Mouse (Mus musculus): ENCODE results near the gene Nudt6. TPM values are rescaled to one million over a fixed set of nuclear protein-coding genes. Genes with fewer than 3 reads are reported as not detected.

The Nudt6 gene
- polyA plus RNA-seq, 1 experiment from 2014 or later = 6.3 TPM

GRCm38 (mm10) chr3:37420641-37421040, 630 bp upstream of the Nudt6 start:
- no peaks in the 10 kb centered on the region for H3K36me3 ChIP-seq (ENCODE audit: control insufficient read depth, insufficient read depth, low read length)
- H3K9me3 ChIP-seq (replicated peaks; ENCODE audit: control insufficient read depth, low read length) = no peaks in the 10 kb centered on the region
- no peaks in the 10 kb centered on the region for H3K27me3 ChIP-seq (replicated peaks; ENCODE audit: control insufficient read depth, insufficient read depth, low read length)
- peak overlapping the region; percentile 75 for H3K9ac ChIP-seq (ENCODE audit: low read length)
- peak overlapping the region; percentile 87 for H3K4me3 ChIP-seq (ENCODE audit: low read depth, low read length)
- H3K4me1 ChIP-seq (ENCODE audit: control insufficient read depth, insufficient read depth, low read length) = no peaks in the 10 kb centered on the region; the same call in 1 of the 2 replicates
- no peak for ATAC-seq
- peak overlapping the region; percentile 86 for H3K4me2 ChIP-seq (ENCODE audit: low read length)
- DNase-seq (ENCODE audit: low spot score) = peak; percentile 34
- WGBS = under 1% methylated on average over 24 of the region's 24 CpGs
- peak overlapping the region; percentile 55 for H3K27ac ChIP-seq (ENCODE audit: low read depth, low read length)

DNA sequence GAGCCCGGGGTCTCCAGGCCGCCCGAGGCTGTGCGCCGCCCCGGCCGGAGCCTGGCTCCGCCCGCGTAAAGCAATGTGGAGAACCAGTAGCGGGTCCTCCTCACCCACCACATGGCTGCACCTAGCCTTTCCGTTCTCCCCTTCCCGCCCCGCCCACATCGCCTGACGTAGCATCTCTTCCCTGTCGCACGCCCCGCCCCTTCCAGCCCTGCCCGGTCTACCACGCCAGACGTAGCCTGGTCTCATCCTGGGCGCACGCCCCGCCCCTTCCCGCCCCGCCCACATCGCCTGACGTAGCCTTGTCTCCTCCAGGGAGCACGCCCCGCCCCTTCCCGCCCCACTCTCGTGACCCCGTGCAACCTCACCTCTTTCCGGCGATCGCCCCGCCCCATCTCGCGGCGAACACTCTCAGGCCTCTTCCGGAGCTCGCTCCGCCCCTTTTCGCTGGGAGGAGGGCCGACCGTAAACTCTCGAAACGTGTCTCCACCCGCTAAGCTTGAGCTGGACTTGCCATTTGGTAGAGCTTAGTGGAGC, 486 bp downstream of the Nudt6 start, which contains the start of gene Spata5:
Gene Spata5, plus strand, starts transcription at position 439 of the 534 bp plus-strand sequence.
- Histone ChIP-seq H3K4me2 (ENCODE audit: low read length) (peak within 1 kb of the TSS; percentile 86), H3K4me3 (ENCODE audit: low read depth, low read length) (peak within 1 kb of the TSS; percentile 87), H3K9ac (ENCODE audit: low read length) (peak within 1 kb of the TSS; percentile 80), H3K36me3 (ENCODE audit: control insufficient read depth, insufficient read depth, low read length) (no peaks in the 10 kb centered on the region), H3K4me1 (ENCODE audit: control insufficient read depth, insufficient read depth, low read length) (no peaks in the 10 kb centered on the region; the same call in 1 of the 2 replicates), H3K9me3 (replicated peaks; ENCODE audit: control insufficient read depth, low read length) (no peaks in the 10 kb centered on the region), H3K27ac (ENCODE audit: low read depth, low read length) (peak within 1 kb of the TSS; percentile 80), H3K27me3 (replicated peaks; ENCODE audit: control insufficient read depth, insufficient read depth, low read length) (no peaks in the 10 kb centered on the region)
- DNase-seq (ENCODE audit: low spot score) (peak; percentile 99), ATAC-seq (peak; percentile 95)
- 1% methylated on average over 42 of the region's 50 CpGs for WGBS

DNA sequence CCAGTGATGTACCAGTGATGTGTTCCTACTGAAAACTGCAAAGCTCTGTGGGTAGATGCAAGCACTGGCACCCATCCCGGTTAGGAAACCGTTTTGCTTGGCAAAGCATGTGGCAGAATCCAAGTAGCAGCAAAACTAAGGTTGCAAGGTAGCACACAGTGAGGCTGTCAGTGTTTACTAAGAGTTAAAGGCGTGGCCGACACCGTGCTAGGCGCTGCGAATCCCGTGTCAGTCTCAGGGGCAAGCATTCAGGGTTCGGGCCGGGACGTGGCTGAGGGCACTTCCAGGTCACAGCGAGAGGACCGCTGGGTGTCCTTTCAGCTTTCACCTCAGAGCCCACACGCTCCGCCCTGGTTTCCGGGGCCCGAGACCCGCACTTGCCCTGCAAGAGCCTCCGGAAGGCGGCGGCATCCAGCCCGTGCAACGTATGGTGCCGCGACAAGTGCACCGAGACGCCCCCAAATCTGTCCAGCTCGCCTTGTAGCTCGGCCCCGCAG, 1.0 kb downstream of the Nudt6 start:
- H3K4me2 ChIP-seq (ENCODE audit: low read length) = peak overlapping the region; percentile 79
- no peaks in the 10 kb centered on the region for H3K36me3 ChIP-seq (ENCODE audit: control insufficient read depth, insufficient read depth, low read length)
- H3K9ac ChIP-seq (ENCODE audit: low read length) = peak overlapping the region; percentile 80
- peak overlapping the region; percentile 80 for H3K27ac ChIP-seq (ENCODE audit: low read depth, low read length)
- no peaks in the 10 kb centered on the region; the same call in 1 of the 2 replicates for H3K4me1 ChIP-seq (ENCODE audit: control insufficient read depth, insufficient read depth, low read length)
- DNase-seq (ENCODE audit: low spot score) = peak; percentile 60
- peak overlapping the region; percentile 87 for H3K4me3 ChIP-seq (ENCODE audit: low read depth, low read length)
- WGBS = 2% methylated on average over 30 of the region's 30 CpGs
- H3K9me3 ChIP-seq (replicated peaks; ENCODE audit: control insufficient read depth, low read length) = no peaks in the 10 kb centered on the region
- no peaks in the 10 kb centered on the region for H3K27me3 ChIP-seq (replicated peaks; ENCODE audit: control insufficient read depth, insufficient read depth, low read length)
- ATAC-seq = no peak

DNA sequence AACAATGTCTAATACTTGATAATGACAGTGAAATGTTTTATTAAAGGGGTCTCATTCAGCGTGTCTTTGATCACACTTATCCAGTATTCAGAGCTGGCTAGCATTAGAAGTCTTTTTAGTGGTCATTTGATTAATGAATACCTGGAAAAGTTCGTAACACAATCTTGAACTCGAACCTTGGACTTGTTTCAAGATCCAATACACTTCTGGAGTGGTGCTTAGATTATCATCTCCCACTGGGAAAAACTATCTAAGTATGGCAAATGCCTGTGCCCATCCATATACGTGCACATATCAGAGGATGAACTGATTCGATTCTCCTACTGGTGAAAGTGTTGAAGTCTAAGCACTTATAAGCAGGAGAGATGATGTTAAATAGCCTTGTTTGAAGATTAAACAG, 1.7 kb downstream of the Nudt6 start:
- peak overlapping the region; percentile 79 for H3K4me2 ChIP-seq (ENCODE audit: low read length)
- WGBS = 75% methylated on average over 5 of the region's 5 CpGs
- no peaks in the 10 kb centered on the region for H3K27me3 ChIP-seq (replicated peaks; ENCODE audit: control insufficient read depth, insufficient read depth, low read length)
- ATAC-seq = no peak
- H3K4me1 ChIP-seq (ENCODE audit: control insufficient read depth, insufficient read depth, low read length) = no peaks in the 10 kb centered on the region; the same call in 1 of the 2 replicates
- no peaks in the 10 kb centered on the region for H3K36me3 ChIP-seq (ENCODE audit: control insufficient read depth, insufficient read depth, low read length)
- peak overlapping the region; percentile 80 for H3K9ac ChIP-seq (ENCODE audit: low read length)
- DNase-seq (ENCODE audit: low spot score) = peak; percentile 9
- peak overlapping the region; percentile 80; the same call in 1 of the 2 replicates for H3K27ac ChIP-seq (ENCODE audit: low read depth, low read length)
- H3K4me3 ChIP-seq (ENCODE audit: low read depth, low read length) = peak overlapping the region; percentile 87
- H3K9me3 ChIP-seq (replicated peaks; ENCODE audit: control insufficient read depth, low read length) = no peaks in the 10 kb centered on the region

DNA sequence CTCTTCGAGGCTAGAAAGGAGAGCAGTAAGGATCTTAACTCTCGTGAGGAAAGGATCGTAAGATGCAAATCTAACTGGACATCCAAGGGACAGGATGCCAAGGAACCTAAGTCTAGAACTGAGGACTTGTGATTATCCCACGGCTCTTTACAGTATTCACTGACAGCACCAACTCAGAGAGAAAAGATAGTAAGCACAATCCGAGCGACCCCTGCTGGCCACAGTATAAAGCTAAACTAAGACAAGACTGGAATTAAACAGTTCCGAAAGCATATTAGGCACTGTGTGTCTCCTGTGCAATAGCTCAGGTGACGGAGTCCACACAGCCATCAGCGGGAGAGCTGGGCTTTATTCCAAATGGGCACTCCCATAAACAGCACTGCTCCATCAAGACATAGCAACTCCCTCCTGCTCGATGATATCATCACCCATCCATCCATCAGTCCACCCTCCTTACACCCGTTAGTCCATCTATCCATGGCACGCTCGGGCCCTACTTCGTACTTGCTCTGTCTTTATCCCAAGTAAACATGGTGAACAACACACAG, 5.5 kb downstream of the Nudt6 start:
- Histone ChIP-seq H3K36me3 (ENCODE audit: control insufficient read depth, insufficient read depth, low read length) (no peaks in the 10 kb centered on the region), H3K9me3 (replicated peaks; ENCODE audit: control insufficient read depth, low read length) (no peaks in the 10 kb centered on the region), H3K4me1 (ENCODE audit: control insufficient read depth, insufficient read depth, low read length) (no peaks in the 10 kb centered on the region), H3K4me2 (ENCODE audit: low read length) (no peak overlapping the region), H3K9ac (ENCODE audit: low read length) (no peak overlapping the region), H3K27me3 (replicated peaks; ENCODE audit: control insufficient read depth, insufficient read depth, low read length) (no peaks in the 10 kb centered on the region), H3K4me3 (ENCODE audit: low read depth, low read length) (no peak overlapping the region), H3K27ac (ENCODE audit: low read depth, low read length) (no peak overlapping the region)
- DNase-seq (ENCODE audit: low spot score) = peak; percentile 89
- 51% methylated on average over 14 of the region's 14 CpGs for WGBS
- ATAC-seq = no peak

GRCm38 (mm10) chr3:37413446-37413845, 6.6 kb downstream of the Nudt6 start:
- no peak overlapping the region for H3K9ac ChIP-seq (ENCODE audit: low read length)
- H3K4me3 ChIP-seq (ENCODE audit: low read depth, low read length) = no peak overlapping the region
- no peak for ATAC-seq
- H3K4me1 ChIP-seq (ENCODE audit: control insufficient read depth, insufficient read depth, low read length) = no peaks in the 10 kb centered on the region
- 90% methylated on average over 3 of the region's 3 CpGs for WGBS
- H3K27me3 ChIP-seq (replicated peaks; ENCODE audit: control insufficient read depth, insufficient read depth, low read length) = no peaks in the 10 kb centered on the region
- no peaks in the 10 kb centered on the region for H3K36me3 ChIP-seq (ENCODE audit: control insufficient read depth, insufficient read depth, low read length)
- no peak overlapping the region for H3K4me2 ChIP-seq (ENCODE audit: low read length)
- DNase-seq (ENCODE audit: low spot score) = no peak
- no peaks in the 10 kb centered on the region for H3K9me3 ChIP-seq (replicated peaks; ENCODE audit: control insufficient read depth, low read length)
- H3K27ac ChIP-seq (ENCODE audit: low read depth, low read length) = no peak overlapping the region

GRCm38 (mm10) chr3:37407598-37407997, 12.4 kb downstream of the Nudt6 start:
- ATAC-seq = no peak
- H3K27me3 ChIP-seq (replicated peaks; ENCODE audit: control insufficient read depth, insufficient read depth, low read length) = no peaks in the 10 kb centered on the region
- H3K4me3 ChIP-seq (ENCODE audit: low read depth, low read length) = no peak overlapping the region
- H3K27ac ChIP-seq (ENCODE audit: low read depth, low read length) = no peak overlapping the region
- H3K9me3 ChIP-seq (replicated peaks; ENCODE audit: control insufficient read depth, low read length) = no peaks in the 10 kb centered on the region
- no peaks in the 10 kb centered on the region for H3K36me3 ChIP-seq (ENCODE audit: control insufficient read depth, insufficient read depth, low read length)
- no peak overlapping the region for H3K4me2 ChIP-seq (ENCODE audit: low read length)
- H3K4me1 ChIP-seq (ENCODE audit: control insufficient read depth, insufficient read depth, low read length) = no peaks in the 10 kb centered on the region
- DNase-seq (ENCODE audit: low spot score) = no peak
- H3K9ac ChIP-seq (ENCODE audit: low read length) = no peak overlapping the region

- ATAC-seq (no peak), DNase-seq (ENCODE audit: low spot score) (no peak)
- Histone ChIP-seq H3K36me3 (ENCODE audit: control insufficient read depth, insufficient read depth, low read length) (no peaks in the 10 kb centered on the region), H3K4me1 (ENCODE audit: control insufficient read depth, insufficient read depth, low read length) (no peaks in the 10 kb centered on the region), H3K4me3 (ENCODE audit: low read depth, low read length) (no peak overlapping the region), H3K4me2 (ENCODE audit: low read length) (no peak overlapping the region), H3K9me3 (replicated peaks; ENCODE audit: control insufficient read depth, low read length) (no peaks in the 10 kb centered on the region), H3K9ac (ENCODE audit: low read length) (no peak overlapping the region), H3K27ac (ENCODE audit: low read depth, low read length) (no peak overlapping the region), H3K27me3 (replicated peaks; ENCODE audit: control insufficient read depth, insufficient read depth, low read length) (no peaks in the 10 kb centered on the region)
- 83% methylated on average over 11 of the region's 11 CpGs for WGBS
Observed at GRCm38 (mm10) chr3:37401729-37402610, 18.0 kb downstream of the Nudt6 start.

Data from forebrain, embryonic 14.5 days (tissue).